8 mouse cellular contexts compared by ENCODE assay signal in the genomic region with DNA sequence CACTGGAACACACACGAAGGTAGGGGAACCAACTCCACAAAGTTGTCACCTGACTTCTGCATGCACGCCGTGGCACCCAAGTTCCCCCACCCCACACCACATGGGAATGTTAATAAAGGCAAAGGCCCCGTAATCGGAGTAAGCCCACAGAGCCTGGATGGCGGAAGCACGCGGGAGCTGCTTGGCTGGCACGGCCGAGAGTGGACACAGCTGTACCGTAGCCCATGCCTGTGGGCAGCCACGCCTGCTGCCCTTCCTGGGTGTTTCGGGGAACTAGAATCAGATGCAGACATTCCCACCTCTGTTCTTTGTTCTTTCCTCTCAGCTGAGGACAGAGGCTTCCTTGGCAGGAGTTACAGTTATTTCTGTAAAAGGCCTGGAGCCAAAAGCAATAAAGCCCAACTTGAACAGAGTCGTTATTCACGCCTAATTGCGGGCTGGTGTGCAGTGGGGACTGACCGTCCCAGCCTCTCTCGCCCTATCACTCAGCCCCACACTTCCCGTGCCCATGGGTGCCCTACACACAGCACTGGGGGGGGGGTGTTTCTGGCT. TPM values are rescaled to one million over a fixed set of nuclear protein-coding genes. Genes with fewer than 3 reads are reported as not detected.
A peak's percentile ranks its signal among the peaks of the same experiment; 100 is the strongest.
DNase-seq lines count a peak whose midpoint lies in the region; ATAC-seq and TF ChIP-seq lines count a peak whose summit lies in the region.

No protein-coding gene starts in this region.

- H3K4me1 ChIP-seq in lung, postnatal 0 days (ENCODE audit: insufficient read depth, low read depth, low read length), result no peaks in the 10 kb centered on the region; the same call in 1 of the 2 replicates

- no peak overlapping the region for H3K4me2 ChIP-seq in lung, postnatal 0 days (replicated peaks; ENCODE audit: low read depth, low read length)

- 0 out of 2 replicates have a peak, but pooled peaks cover 3% of the 10 kb centered on the region for H3K27me3 ChIP-seq in lung, postnatal 0 days (replicated peaks; ENCODE audit: insufficient read depth, low read length)

- no peaks in the 10 kb centered on the region for H3K9me3 ChIP-seq in lung, postnatal 0 days (ENCODE audit: low read length)

- TF ChIP-seq EP300 in lung, postnatal 0 days (IDR thresholded peaks at IDR 0.05), result peak; percentile 39; the same call in 1 of the 2 replicates

- peak; percentile 9 for DNase-seq in cerebellum, adult 11-12 months
- no peak for DNase-seq in cerebellum, postnatal 4 days (ENCODE audit: low spot score in 2 of 2)
- peak; percentile 18 for DNase-seq in urinary bladder, postnatal 14 days (ENCODE audit: low spot score)
- DNase-seq in urinary bladder, adult 18-20 months (ENCODE audit: low spot score in 2 of 2), result no peak
- DNase-seq in kidney, adult 11 months, result peak; percentile 63
- peak; percentile 68 for DNase-seq in lung, postnatal 0 days (ENCODE audit: low spot score)
- DNase-seq in adrenal gland, postnatal 36 days, result no peak

- no peak overlapping the region for H3K9ac ChIP-seq in lung, postnatal 0 days (replicated peaks; ENCODE audit: low read depth)

- 47% methylated on average over 19 of the region's 19 CpGs for WGBS in lung, postnatal 0 days

- ATAC-seq in lung, postnatal 0 days, result peak; percentile 49
- no peak for ATAC-seq in CD4-positive, CD25-positive, alpha-beta regulatory T cell, adult 4 months

- no peak overlapping the region for H3K27ac ChIP-seq in lung, postnatal 0 days (ENCODE audit: low read length)

- no peak overlapping the region for H3K4me3 ChIP-seq in lung, postnatal 0 days (ENCODE audit: low read depth, low read length)

- H3K36me3 ChIP-seq in lung, postnatal 0 days (ENCODE audit: insufficient read depth, low read length), result no peaks in the 10 kb centered on the region

- no peak for TF ChIP-seq CTCF in lung, postnatal 0 days (IDR thresholded peaks at IDR 0.05)

RNA-seq across cellular contexts. Expression of a gene that starts 12.8 kb away (rescaled TPM):
- polyA plus RNA-seq in lung, postnatal 0 days (2015; fragmentation: Nextera tagmentation; extraction: Ambion mirVana), result 10.8 and 13.6 TPM in 2 replicates
- polyA plus RNA-seq in CD4-positive, CD25-positive, alpha-beta regulatory T cell, adult 4 months (2017; shearing (Covaris generic)), result 1 to 10 TPM; 2.5 to 5.6 TPM
- 100 to 1,000 TPM in 1 of 2 experiments, 10 to 100 TPM in 1; 51.6 to 117 TPM for total RNA-seq in adrenal gland, postnatal 36 days (2021)

Comparison
In these comparisons a context has a peak if more than half of its experiments do, and no peak if none do; other contexts are left out.
1. DNase-seq: peak in cerebellum, adult 11-12 months (single experiment), urinary bladder, postnatal 14 days (single experiment), kidney, adult 11 months (single experiment) and lung, postnatal 0 days (single experiment); none in cerebellum, postnatal 4 days (0 of 2), urinary bladder, adult 18-20 months (0 of 2) and adrenal gland, postnatal 36 days (0 of 2).